Mouse (Mus musculus): ENCODE results near the gene Tnrc6b. TPM values are rescaled to one million over a fixed set of nuclear protein-coding genes. Genes with fewer than 3 reads are reported as not detected.

Gene Tnrc6b
- polyA plus RNA-seq, 1 experiment, result 65.3 TPM

GRCm38 (mm10) chr15:80693492-80693891 is 17.6 kb upstream of the Tnrc6b start:
- Histone ChIP-seq H3K27ac (ENCODE audit: control insufficient read depth, insufficient read depth, low read depth, low read length, poor library complexity) (no peak overlapping the region), H3K4me1 (ENCODE audit: control insufficient read depth, insufficient read depth, low read length) (peaks cover 3% of the 10 kb centered on the region), H3K4me3 (replicated peaks; ENCODE audit: control insufficient read depth, low read depth, low read length) (no peak overlapping the region)
- TF ChIP-seq POLR2A (IDR thresholded peaks at IDR 0.05; ENCODE audit: borderline replicate concordance, control insufficient read depth, low read depth, low read length), result no peak
- no peak for TF ChIP-seq CTCF (IDR thresholded peaks at IDR 0.05; ENCODE audit: control insufficient read depth, insufficient read depth, low read length)
- WGBS, result 80% methylated on average over 3 of the region's 3 CpGs

DNA sequence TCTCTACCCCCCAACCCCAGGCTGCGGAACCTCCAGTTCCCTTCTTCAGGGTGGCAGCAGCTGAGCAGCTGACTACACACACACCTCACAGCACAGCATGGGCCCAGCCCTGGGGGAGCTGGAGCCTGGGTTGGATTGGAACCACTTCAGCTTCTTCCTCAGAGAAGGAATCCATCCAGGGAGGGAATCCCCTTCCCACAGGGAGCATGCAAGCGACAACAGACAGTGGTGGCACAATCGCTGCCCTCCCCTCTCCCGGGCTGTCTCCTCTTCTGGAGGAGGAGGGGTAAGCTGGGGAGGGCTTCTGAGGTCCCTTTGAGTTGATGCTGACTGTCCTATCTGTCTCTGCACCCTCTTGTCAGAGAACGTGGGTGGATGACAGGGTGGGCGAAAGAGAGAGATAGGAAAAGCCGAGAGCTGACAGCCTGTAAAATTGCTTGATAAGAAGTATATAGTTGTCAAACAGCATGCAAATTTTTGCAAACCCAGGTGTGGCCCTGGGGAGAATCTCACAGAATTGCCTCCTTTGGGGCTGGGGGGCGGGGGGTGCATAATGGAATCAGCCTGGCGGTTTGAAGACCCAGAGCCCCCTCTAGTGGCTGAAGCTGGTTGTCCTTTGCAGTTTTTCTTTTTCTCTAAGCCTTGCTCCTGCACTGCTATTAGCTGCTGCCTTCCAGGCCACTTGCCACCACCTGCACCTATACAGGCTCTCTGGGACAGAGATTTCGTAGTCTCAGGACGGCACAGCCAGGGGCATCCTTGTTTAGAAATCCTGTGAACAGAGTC is 16.8 kb upstream of the Tnrc6b start:
- H3K4me3 ChIP-seq (replicated peaks; ENCODE audit: control insufficient read depth, low read depth, low read length), result no peak overlapping the region
- WGBS, result 28% methylated on average over 11 of the region's 11 CpGs

GRCm38 (mm10) chr15:80697564-80697963 is 13.5 kb upstream of the Tnrc6b start:
- Histone ChIP-seq H3K27ac (ENCODE audit: control insufficient read depth, insufficient read depth, low read depth, low read length, poor library complexity) (peak overlapping the region; percentile 5; the same call in 1 of the 2 replicates), H3K4me3 (replicated peaks; ENCODE audit: control insufficient read depth, low read depth, low read length) (no peak overlapping the region), H3K4me1 (ENCODE audit: control insufficient read depth, insufficient read depth, low read length) (peaks cover 4% of the 10 kb centered on the region)
- 1% methylated on average over 5 of the region's 5 CpGs for WGBS
- no peak for TF ChIP-seq CTCF (IDR thresholded peaks at IDR 0.05; ENCODE audit: control insufficient read depth, insufficient read depth, low read length)

More for the DNA sequence above, 16.8 kb upstream of the Tnrc6b start:
- peak; percentile 62 for TF ChIP-seq CTCF (IDR thresholded peaks at IDR 0.05; ENCODE audit: control insufficient read depth, insufficient read depth, low read length)
- no peak for TF ChIP-seq POLR2A (IDR thresholded peaks at IDR 0.05; ENCODE audit: borderline replicate concordance, control insufficient read depth, low read depth, low read length)
- H3K27ac ChIP-seq (ENCODE audit: control insufficient read depth, insufficient read depth, low read depth, low read length, poor library complexity), result no peak overlapping the region
- peaks cover 3% of the 10 kb centered on the region for H3K4me1 ChIP-seq (ENCODE audit: control insufficient read depth, insufficient read depth, low read length)

DNA sequence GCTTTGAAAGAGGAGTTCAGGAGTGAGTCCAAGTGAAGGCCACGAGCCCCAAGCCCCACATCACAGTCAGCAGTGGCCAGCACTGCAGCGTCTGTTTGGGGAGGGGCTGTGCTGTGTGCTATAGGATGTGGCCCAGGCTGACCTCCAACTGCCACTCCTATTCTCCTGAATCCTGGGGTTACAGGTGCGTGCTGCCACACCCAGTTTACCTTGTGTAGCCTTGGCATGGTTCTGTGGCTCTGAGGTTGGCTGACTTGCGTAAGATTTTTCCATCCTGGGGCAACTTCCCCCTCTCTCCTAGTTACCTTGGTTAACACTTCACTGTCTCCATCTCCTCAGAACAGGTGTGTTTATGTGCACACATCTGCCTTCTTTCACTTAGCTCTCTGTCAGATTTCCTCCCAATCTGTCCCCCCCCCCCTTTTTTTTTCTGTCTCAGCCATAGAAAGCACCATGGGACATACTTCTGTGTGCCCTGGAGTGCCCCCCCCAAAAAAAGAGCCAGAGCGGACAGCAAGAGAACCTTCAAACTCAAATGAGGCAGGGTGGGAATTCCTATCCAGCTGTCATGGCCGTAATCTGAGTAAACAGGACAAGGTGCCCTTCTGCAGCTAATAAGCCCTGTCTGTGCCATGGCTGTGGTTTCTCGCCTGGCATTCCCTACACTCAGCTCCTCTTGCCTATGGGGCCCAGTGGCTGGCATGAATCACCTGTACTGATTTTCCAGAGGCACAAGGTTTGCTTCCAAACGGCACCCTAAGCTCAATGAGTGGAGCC is 9.4 kb upstream of the Tnrc6b start:
- Histone ChIP-seq H3K4me3 (replicated peaks; ENCODE audit: control insufficient read depth, low read depth, low read length) (no peak overlapping the region), H3K4me1 (ENCODE audit: control insufficient read depth, insufficient read depth, low read length) (peaks cover 2% of the 10 kb centered on the region), H3K27ac (ENCODE audit: control insufficient read depth, insufficient read depth, low read depth, low read length, poor library complexity) (no peak overlapping the region)
- WGBS, result 66% methylated on average over 8 of the region's 8 CpGs
- TF ChIP-seq CTCF (IDR thresholded peaks at IDR 0.05; ENCODE audit: control insufficient read depth, insufficient read depth, low read length), result no peak
- TF ChIP-seq POLR2A (IDR thresholded peaks at IDR 0.05; ENCODE audit: borderline replicate concordance, control insufficient read depth, low read depth, low read length), result no peak

DNA sequence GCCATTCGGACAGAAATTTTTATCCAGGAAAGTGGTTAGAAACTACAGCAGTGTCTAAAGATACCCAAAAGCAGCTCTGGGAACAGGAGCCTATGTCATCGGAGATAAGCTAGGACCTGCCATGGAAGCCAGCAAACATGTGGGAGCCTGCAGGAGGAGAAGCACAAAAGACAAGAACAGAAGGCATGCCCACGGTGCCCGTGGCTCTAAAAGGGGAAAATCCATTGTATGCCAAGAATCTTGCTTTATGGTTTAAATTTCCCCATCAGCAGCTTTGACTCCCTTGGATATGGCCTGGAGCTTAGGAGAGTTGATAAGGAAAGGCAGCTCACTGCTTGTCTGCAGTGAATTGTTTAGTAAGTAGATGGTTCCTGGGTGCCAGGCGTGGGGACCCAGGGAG is 8.2 kb upstream of the Tnrc6b start:
- Histone ChIP-seq H3K4me3 (replicated peaks; ENCODE audit: control insufficient read depth, low read depth, low read length) (no peak overlapping the region), H3K4me1 (ENCODE audit: control insufficient read depth, insufficient read depth, low read length) (peaks cover 2% of the 10 kb centered on the region; the same call in 1 of the 2 replicates), H3K27ac (ENCODE audit: control insufficient read depth, insufficient read depth, low read depth, low read length, poor library complexity) (no peak overlapping the region)
- 77% methylated on average over 5 of the region's 5 CpGs for WGBS
- no peak for TF ChIP-seq POLR2A (IDR thresholded peaks at IDR 0.05; ENCODE audit: borderline replicate concordance, control insufficient read depth, low read depth, low read length)
- TF ChIP-seq CTCF (IDR thresholded peaks at IDR 0.05; ENCODE audit: control insufficient read depth, insufficient read depth, low read length), result no peak

DNA sequence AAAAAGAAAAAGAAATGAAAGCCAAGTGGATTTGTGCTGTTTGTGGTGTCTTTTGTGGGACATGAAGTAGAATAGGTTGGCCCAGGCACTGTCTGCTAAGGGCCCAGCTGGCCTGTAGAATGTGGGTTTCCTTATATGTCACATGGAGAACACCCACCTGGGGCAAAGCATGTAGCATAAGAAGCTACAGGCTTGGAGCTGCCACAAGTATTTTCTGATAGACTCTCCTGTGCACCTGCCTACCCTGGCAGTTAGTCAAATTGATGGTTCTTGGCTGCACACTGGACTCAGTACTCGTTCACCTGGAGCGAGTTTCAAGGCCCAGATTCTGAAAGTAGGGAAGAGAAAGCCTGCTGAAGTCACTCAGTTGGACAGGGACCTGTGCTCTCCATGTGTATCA is 7.6 kb upstream of the Tnrc6b start:
- H3K4me3 ChIP-seq (replicated peaks; ENCODE audit: control insufficient read depth, low read depth, low read length), result no peak overlapping the region
- H3K4me1 ChIP-seq (ENCODE audit: control insufficient read depth, insufficient read depth, low read length), result peaks cover 2% of the 10 kb centered on the region; the same call in 1 of the 2 replicates
- TF ChIP-seq POLR2A (IDR thresholded peaks at IDR 0.05; ENCODE audit: borderline replicate concordance, control insufficient read depth, low read depth, low read length) (no peak), CTCF (IDR thresholded peaks at IDR 0.05; ENCODE audit: control insufficient read depth, insufficient read depth, low read length) (no peak)
- no peak overlapping the region for H3K27ac ChIP-seq (ENCODE audit: control insufficient read depth, insufficient read depth, low read depth, low read length, poor library complexity)
- 67% methylated on average over 2 of the region's 2 CpGs for WGBS

GRCm38 (mm10) chr15:80704267-80704666 is 6.8 kb upstream of the Tnrc6b start:
- H3K4me3 ChIP-seq (replicated peaks; ENCODE audit: control insufficient read depth, low read depth, low read length), result no peak overlapping the region
- whole genome bisulfite sequencing, result 6% methylated on average over 7 of the region's 7 CpGs
- H3K27ac ChIP-seq (ENCODE audit: control insufficient read depth, insufficient read depth, low read depth, low read length, poor library complexity), result no peak overlapping the region
- H3K4me1 ChIP-seq (ENCODE audit: control insufficient read depth, insufficient read depth, low read length), result peaks cover 2% of the 10 kb centered on the region; the same call in 1 of the 2 replicates
- no peak for TF ChIP-seq POLR2A (IDR thresholded peaks at IDR 0.05; ENCODE audit: borderline replicate concordance, control insufficient read depth, low read depth, low read length)
- peak; percentile 97 for TF ChIP-seq CTCF (IDR thresholded peaks at IDR 0.05; ENCODE audit: control insufficient read depth, insufficient read depth, low read length)

GRCm38 (mm10) chr15:80705828-80706549 is 5.1 kb upstream of the Tnrc6b start:
- Histone ChIP-seq H3K4me1 (ENCODE audit: control insufficient read depth, insufficient read depth, low read length) (peaks cover 2% of the 10 kb centered on the region; the same call in 1 of the 2 replicates), H3K4me3 (replicated peaks; ENCODE audit: control insufficient read depth, low read depth, low read length) (peak overlapping the region; percentile 5), H3K27ac (ENCODE audit: control insufficient read depth, insufficient read depth, low read depth, low read length, poor library complexity) (no peak overlapping the region)
- 28% methylated on average over 18 of the region's 18 CpGs for WGBS
- TF ChIP-seq CTCF (IDR thresholded peaks at IDR 0.05; ENCODE audit: control insufficient read depth, insufficient read depth, low read length), result peak; percentile 80
- no peak for TF ChIP-seq POLR2A (IDR thresholded peaks at IDR 0.05; ENCODE audit: borderline replicate concordance, control insufficient read depth, low read depth, low read length)

Data from bone marrow, adult 2 months (tissue).